Mouse (Mus musculus): ENCODE measurements around the gene Ddx19b. TPM values are rescaled to one million over a fixed set of nuclear protein-coding genes. Genes with fewer than 3 reads are reported as not detected.
A peak's percentile ranks its signal among the peaks of the same experiment; 100 is the strongest.
"Not testable (repeated sequence)": the region's sequence is repeated elsewhere in the genome, so short reads cannot be mapped to it uniquely, and the experiment has no call there.

Ddx19b gene
- polyA plus RNA-seq, 2 experiments = 2.4 to 3.0 TPM

DNA sequence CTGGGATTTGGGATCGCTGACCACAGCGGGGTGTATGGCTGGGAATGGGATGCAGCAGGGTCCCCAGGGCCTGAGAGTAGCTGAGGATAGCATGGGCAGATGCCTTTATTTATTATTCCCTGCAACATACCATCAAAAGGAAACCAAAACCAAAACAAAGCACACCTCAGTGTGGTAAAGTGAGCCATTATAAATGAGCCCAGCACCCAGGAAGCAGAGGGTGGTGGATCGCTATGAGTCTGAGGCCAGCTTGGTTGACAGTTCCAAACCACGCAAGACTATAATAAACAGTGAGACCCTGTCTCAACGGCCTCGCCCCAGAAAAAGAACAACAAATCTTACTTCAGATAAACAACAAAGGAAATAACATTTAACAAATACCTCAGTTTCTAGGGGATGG, 1.5 kb downstream of the Ddx19b start:
- no peak for DNase-seq (ENCODE audit: low read depth in 3 of 3, low spot score in 3 of 3)
- ATAC-seq (ENCODE audit: insufficient read depth) = no peak
- Histone ChIP-seq H3K9me3 (ENCODE audit: control insufficient read depth, low read length) (no peaks in the 10 kb centered on the region), H3K36me3 (replicated peaks; ENCODE audit: control insufficient read depth, insufficient read depth, low read depth) (no peaks in the 10 kb centered on the region; the same call in 1 of the 2 replicates), H3K4me3 (ENCODE audit: insufficient read depth in 1 of 2, low read depth in 2 of 2, low read length in 2 of 2) (peak overlapping the region; percentile 25 to 41; a peak in 3 of 4 replicates), H3K27me3 (ENCODE audit: control insufficient read depth, insufficient read depth, low read length) (no peaks in the 10 kb centered on the region), H3K4me2 (ENCODE audit: low read depth) (peak overlapping the region; percentile 59), H3K27ac (no peak overlapping the region), H3K9ac (replicated peaks) (peak overlapping the region; percentile 31; the same call in 1 of the 2 replicates), H3K4me1 (replicated peaks; ENCODE audit: control insufficient read depth in 2 of 2, insufficient read depth in 2 of 2, low read length in 1 of 2) (peaks cover 14 to 18% of the 10 kb centered on the region in 2 experiments)
- 58% methylated on average over 6 of the region's 6 CpGs for WGBS (ENCODE audit: insufficient replicate concordance)
- no peak for TF ChIP-seq CTCF (IDR thresholded peaks at IDR 0.05; ENCODE audit: low read depth)

DNA sequence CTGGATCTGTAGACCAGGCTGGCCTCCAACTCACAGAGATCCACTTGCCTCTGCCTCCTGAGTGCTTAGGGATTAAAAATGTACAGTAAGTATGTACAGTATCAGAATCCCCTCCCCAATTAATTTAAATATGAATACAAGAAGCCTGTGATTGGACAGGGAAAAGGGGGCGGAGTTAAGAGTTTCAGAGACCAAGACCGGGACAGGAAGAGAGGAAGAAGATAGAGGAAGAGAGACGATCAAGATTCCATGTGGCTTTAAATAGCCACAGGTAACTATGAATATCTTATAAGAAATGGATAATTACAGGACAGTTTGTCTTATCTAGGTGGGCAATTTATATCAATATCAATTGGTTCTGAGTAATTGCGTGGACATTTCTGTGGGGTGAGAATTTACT, 2.0 kb downstream of the Ddx19b start:
- Histone ChIP-seq H3K9me3 (ENCODE audit: control insufficient read depth, low read length) (no peaks in the 10 kb centered on the region), H3K27me3 (ENCODE audit: control insufficient read depth, insufficient read depth, low read length) (no peaks in the 10 kb centered on the region), H3K9ac (replicated peaks) (peak overlapping the region; percentile 31; the same call in 1 of the 2 replicates), H3K36me3 (replicated peaks; ENCODE audit: control insufficient read depth, insufficient read depth, low read depth) (no peaks in the 10 kb centered on the region), H3K4me1 (replicated peaks; ENCODE audit: control insufficient read depth in 2 of 2, insufficient read depth in 2 of 2, low read length in 1 of 2) (peaks cover 9 to 15% of the 10 kb centered on the region in 2 experiments), H3K4me2 (ENCODE audit: low read depth) (peak overlapping the region; percentile 59), H3K27ac (no peak overlapping the region), H3K4me3 (ENCODE audit: insufficient read depth in 1 of 2, low read depth in 2 of 2, low read length in 2 of 2) (peak overlapping the region; percentile 25 to 41; a peak in 3 of 4 replicates)
- DNase-seq (ENCODE audit: low read depth in 3 of 3, low spot score in 3 of 3) (peak; percentile 34 to 54 (median 38)), ATAC-seq (ENCODE audit: insufficient read depth) (no peak)
- no peak for TF ChIP-seq EP300 (IDR thresholded peaks at IDR 0.05; ENCODE audit: low read depth)
- no peak for TF ChIP-seq CTCF (IDR thresholded peaks at IDR 0.05; ENCODE audit: low read depth)
- 22% methylated on average over 4 of the region's 4 CpGs for WGBS (ENCODE audit: insufficient replicate concordance)

DNA sequence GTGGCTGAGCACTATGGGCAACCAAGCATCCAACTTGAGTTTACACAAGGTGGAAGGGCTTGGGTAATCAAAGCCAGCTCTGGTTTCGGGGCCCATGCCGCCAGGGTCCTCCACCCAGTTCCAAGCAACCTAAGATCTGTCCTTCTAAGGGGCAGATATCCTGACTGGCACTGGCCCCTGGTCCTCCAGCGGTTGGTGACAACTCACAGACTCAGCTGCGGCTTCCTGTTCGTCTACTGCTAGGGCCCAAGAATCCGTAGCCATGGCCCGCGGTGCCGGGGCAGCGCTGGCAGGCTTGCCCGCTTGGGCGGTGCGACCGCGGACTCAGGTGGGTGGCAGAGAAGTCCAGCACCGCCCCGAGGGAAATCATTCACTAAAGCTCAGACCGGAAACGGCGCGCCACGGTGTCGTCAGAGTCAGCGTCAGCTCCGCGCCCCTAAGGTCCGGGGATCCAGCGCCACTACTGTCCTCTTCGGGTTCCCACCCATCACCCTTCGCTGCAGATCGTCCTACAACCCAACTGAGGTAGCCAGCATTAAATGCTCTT, 4.1 kb downstream of the Ddx19b start:
- Histone ChIP-seq H3K36me3 (replicated peaks; ENCODE audit: control insufficient read depth, insufficient read depth, low read depth) (no peaks in the 10 kb centered on the region), H3K27ac (peak overlapping the region; percentile 65), H3K27me3 (ENCODE audit: control insufficient read depth, insufficient read depth, low read length) (no peaks in the 10 kb centered on the region), H3K4me3 (ENCODE audit: insufficient read depth in 1 of 2, low read depth in 2 of 2, low read length in 2 of 2) (peak overlapping the region; percentile 69 to 77), H3K9me3 (ENCODE audit: control insufficient read depth, low read length) (no peaks in the 10 kb centered on the region), H3K9ac (replicated peaks) (peak overlapping the region; percentile 62), H3K4me1 (replicated peaks; ENCODE audit: control insufficient read depth in 2 of 2, insufficient read depth in 2 of 2, low read length in 1 of 2) (peaks cover 3 to 8% of the 10 kb centered on the region in 2 experiments), H3K4me2 (ENCODE audit: low read depth) (peak overlapping the region; percentile 97)
- DNase-seq (ENCODE audit: low read depth in 3 of 3, low spot score in 3 of 3) (peak; percentile 74 to 79 (median 77)), ATAC-seq (ENCODE audit: insufficient read depth) (peak; percentile 92)
- TF ChIP-seq CTCF (IDR thresholded peaks at IDR 0.05; ENCODE audit: low read depth) (0 out of 2 replicates have a peak, but pooled peaks have one; percentile 16), EP300 (IDR thresholded peaks at IDR 0.05; ENCODE audit: low read depth) (no peak)
- 1% methylated on average over 31 of the region's 31 CpGs for WGBS (ENCODE audit: insufficient replicate concordance)

DNA sequence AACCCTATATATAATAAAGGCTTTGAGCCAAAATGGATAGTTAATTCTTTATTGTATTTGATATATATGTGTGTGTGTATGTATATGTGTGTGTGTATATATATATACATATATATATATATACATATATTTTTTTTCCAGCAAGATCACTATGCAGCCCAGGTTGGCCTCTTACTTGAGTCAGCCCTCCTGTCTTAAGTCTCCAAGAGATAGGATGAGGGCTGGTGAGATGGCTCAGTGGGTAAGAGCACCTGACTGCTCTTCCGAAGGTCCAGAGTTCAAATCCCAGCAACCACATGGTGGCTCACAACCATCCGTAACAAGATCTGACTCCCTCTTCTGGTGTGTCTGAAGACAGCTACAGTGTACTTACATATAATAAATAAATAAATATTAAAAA, 4.9 kb downstream of the Ddx19b start:
- ATAC-seq (ENCODE audit: insufficient read depth); DNase-seq (ENCODE audit: low read depth in 3 of 3, low spot score in 3 of 3); H3K4me3 ChIP-seq (ENCODE audit: insufficient read depth in 1 of 2, low read depth in 2 of 2, low read length in 2 of 2); H3K27ac ChIP-seq; H3K27me3 ChIP-seq (ENCODE audit: control insufficient read depth, insufficient read depth, low read length); H3K36me3 ChIP-seq (replicated peaks; ENCODE audit: control insufficient read depth, insufficient read depth, low read depth); H3K9me3 ChIP-seq (ENCODE audit: control insufficient read depth, low read length); H3K9ac ChIP-seq (replicated peaks); H3K4me1 ChIP-seq (replicated peaks; ENCODE audit: control insufficient read depth in 2 of 2, insufficient read depth in 2 of 2, low read length in 1 of 2): not testable (repeated sequence)
- H3K4me2 ChIP-seq (ENCODE audit: low read depth) = peak overlapping the region; percentile 97; the same call in 1 of the 2 replicates
- 67% methylated on average over 1 of the region's 2 CpGs for WGBS (ENCODE audit: insufficient replicate concordance)

DNA sequence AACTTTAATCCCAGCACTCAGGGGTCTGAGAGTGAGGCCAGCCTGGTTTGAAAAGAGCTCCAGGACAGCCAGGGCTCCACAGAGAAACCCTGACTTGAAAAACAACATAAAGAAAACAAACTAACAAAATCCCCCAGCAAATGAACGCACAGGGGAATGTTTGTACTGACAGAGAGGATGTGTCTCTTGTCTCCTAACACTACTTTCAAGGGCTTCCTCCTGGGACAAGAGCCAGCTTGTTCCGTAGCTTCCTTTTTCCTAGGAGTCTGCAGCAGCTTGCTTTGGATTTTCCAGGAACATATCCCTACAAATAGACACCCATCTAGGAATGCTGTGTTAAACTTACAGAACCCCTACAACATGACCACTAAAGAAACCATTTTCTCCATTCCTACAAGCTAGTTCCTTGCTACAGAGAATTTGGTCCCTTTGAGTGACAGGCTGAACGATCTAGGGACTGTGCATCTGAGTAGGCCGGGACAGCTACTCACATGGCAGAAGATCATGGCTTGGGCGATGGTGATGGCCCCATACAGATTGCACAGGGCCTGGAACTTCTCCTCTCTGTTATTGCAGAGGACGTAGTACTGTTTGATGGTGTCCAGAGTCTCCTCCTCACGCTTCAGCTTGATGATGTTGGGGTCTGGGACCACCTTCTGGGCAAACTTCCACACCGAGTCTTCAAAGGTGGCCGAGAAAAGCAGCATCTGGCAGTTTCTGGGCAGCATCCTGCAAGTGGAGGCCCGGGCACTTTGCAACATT, 21.1 kb downstream of the Ddx19b start:
- not testable (repeated sequence) for H3K36me3 ChIP-seq (replicated peaks; ENCODE audit: control insufficient read depth, insufficient read depth, low read depth); H3K4me2 ChIP-seq (ENCODE audit: low read depth); H3K4me1 ChIP-seq (replicated peaks; ENCODE audit: control insufficient read depth in 2 of 2, insufficient read depth in 2 of 2, low read length in 1 of 2); H3K9me3 ChIP-seq (ENCODE audit: control insufficient read depth, low read length); DNase-seq (ENCODE audit: low read depth in 3 of 3, low spot score in 3 of 3); H3K27me3 ChIP-seq (ENCODE audit: control insufficient read depth, insufficient read depth, low read length); H3K27ac ChIP-seq; H3K9ac ChIP-seq (replicated peaks); ATAC-seq (ENCODE audit: insufficient read depth); H3K4me3 ChIP-seq (ENCODE audit: insufficient read depth in 1 of 2, low read depth in 2 of 2, low read length in 2 of 2)
- WGBS (ENCODE audit: insufficient replicate concordance) = 77% methylated on average over 8 of the region's 10 CpGs

Data from liver, embryonic 14.5 days (tissue).